Mouse (Mus musculus): Measurements from ENCODE around the gene Kpna2. TPM values are rescaled to one million over a fixed set of nuclear protein-coding genes. Genes with fewer than 3 reads are reported as not detected.
A peak's percentile ranks its signal among the peaks of the same experiment; 100 is the strongest.
"Not testable (repeated sequence)": the region's sequence is repeated elsewhere in the genome, so short reads cannot be mapped to it uniquely, and the experiment has no call there.

Gene Kpna2
- total RNA-seq, 4 experiments from 2014 or later: 8.2 to 15.4 (median 13.4) TPM

GRCm38 (mm10) chr11:107019318-107019717 lies 20.0 kb upstream of the Kpna2 start:
- DNase-seq (ENCODE audit: low spot score in 2 of 2): no peak

- no peak for DNase-seq (ENCODE audit: low spot score in 2 of 2)
Observed at GRCm38 (mm10) chr11:107018606-107019005, 19.3 kb upstream of the Kpna2 start.

- DNase-seq (ENCODE audit: low spot score in 2 of 2): no peak
Observed at GRCm38 (mm10) chr11:107017339-107017886, 18.1 kb upstream of the Kpna2 start.

GRCm38 (mm10) chr11:107016893-107017292 lies 17.6 kb upstream of the Kpna2 start:
- no peak for DNase-seq (ENCODE audit: low spot score in 2 of 2)

GRCm38 (mm10) chr11:107015535-107016187 lies 16.3 kb upstream of the Kpna2 start:
- not testable (repeated sequence) for DNase-seq (ENCODE audit: low spot score in 2 of 2)

- DNase-seq (ENCODE audit: low spot score in 2 of 2): no peak
Observed at GRCm38 (mm10) chr11:107014597-107015309, 15.4 kb upstream of the Kpna2 start.

- DNase-seq (ENCODE audit: low spot score in 2 of 2): no peak
Observed at GRCm38 (mm10) chr11:107014020-107014585, 14.8 kb upstream of the Kpna2 start.

GRCm38 (mm10) chr11:107012324-107013017 lies 13.1 kb upstream of the Kpna2 start:
- peak; percentile 96 to 97 for DNase-seq (ENCODE audit: low spot score in 2 of 2)

- no peak for DNase-seq (ENCODE audit: low spot score in 2 of 2)
Observed at GRCm38 (mm10) chr11:107011669-107012323, 12.5 kb upstream of the Kpna2 start.

- no peak for DNase-seq (ENCODE audit: low spot score in 2 of 2)
Observed at GRCm38 (mm10) chr11:107011171-107011570, 11.8 kb upstream of the Kpna2 start.

- no peak for DNase-seq (ENCODE audit: low spot score in 2 of 2)
Observed at GRCm38 (mm10) chr11:107010447-107010846, 11.1 kb upstream of the Kpna2 start.

- no peak for DNase-seq (ENCODE audit: low spot score in 2 of 2)
Observed at GRCm38 (mm10) chr11:107005538-107005937, 6.2 kb upstream of the Kpna2 start.

- DNase-seq (ENCODE audit: low spot score in 2 of 2): no peak
Observed at GRCm38 (mm10) chr11:107001760-107002675, 2.7 kb upstream of the Kpna2 start.

- DNase-seq (ENCODE audit: low spot score in 2 of 2): no peak
Observed at GRCm38 (mm10) chr11:106999949-107000513, 690 bp upstream of the Kpna2 start.

GRCm38 (mm10) chr11:106998651-106999150 lies 640 bp downstream of the Kpna2 start:
- no peak for DNase-seq (ENCODE audit: low spot score in 2 of 2)

- no peak for DNase-seq (ENCODE audit: low spot score in 2 of 2)
Observed at GRCm38 (mm10) chr11:106997976-106998375, 1.4 kb downstream of the Kpna2 start.

GRCm38 (mm10) chr11:106996492-106996891 lies 2.8 kb downstream of the Kpna2 start:
- not testable (repeated sequence) for DNase-seq (ENCODE audit: low spot score in 2 of 2)

- DNase-seq (ENCODE audit: low spot score in 2 of 2): no peak
Observed at GRCm38 (mm10) chr11:106994246-106995085, 4.9 kb downstream of the Kpna2 start.

- no peak for DNase-seq (ENCODE audit: low spot score in 2 of 2)
Observed at GRCm38 (mm10) chr11:106987384-106987783, 12.0 kb downstream of the Kpna2 start.

Measured in gastrocnemius, adult 8-10 months (tissue).